In the genomic region with DNA sequence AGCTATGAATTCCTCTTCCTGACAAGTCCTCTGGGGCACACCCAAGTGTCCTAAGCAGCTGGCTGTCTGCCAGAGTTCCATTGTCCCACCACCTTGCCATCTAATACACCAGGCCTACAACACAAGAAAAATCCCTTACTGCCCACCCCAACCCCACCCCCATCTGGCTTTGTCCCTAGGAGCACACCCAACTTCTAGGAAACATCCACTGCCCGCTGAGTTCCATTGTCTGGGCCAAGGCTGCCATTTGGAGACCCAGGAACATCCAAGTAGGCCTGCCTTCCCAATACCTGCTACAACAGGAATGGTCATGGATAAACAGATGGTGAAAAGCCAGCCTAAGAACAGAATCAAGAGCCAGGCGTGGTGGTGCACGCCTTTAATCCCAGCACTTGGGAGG, we compare ENCODE assay signal across 24 mouse cellular contexts. TPM values are rescaled to one million over a fixed set of nuclear protein-coding genes. Genes with fewer than 3 reads are reported as not detected.
DNase-seq lines count a peak whose midpoint lies in the region; ATAC-seq and TF ChIP-seq lines count a peak whose summit lies in the region.
"Had no signal": no experiment of that assay in that cellular context is flagged by ENCODE, and none has a peak within 500 bp of the region (broad histone marks: within the 10 kb centered on the region; RNA-seq: fewer than 3 reads in every experiment).

No protein-coding gene starts in this region.

- TF ChIP-seq POLR2A in cerebellum, adult 2 months (IDR thresholded peaks at IDR 0.05; ENCODE audit: borderline replicate concordance, insufficient read depth, low read length) = no peak

- ATAC-seq in hindbrain, embryonic 15.5 days (ENCODE audit: low FRiP score, low read depth) = peak; percentile 38; the same call in 1 of the 2 replicates
- ATAC-seq in hindbrain, embryonic 12.5 days (ENCODE audit: low FRiP score) = no peak
- no peak for ATAC-seq in midbrain, embryonic 14.5 days (ENCODE audit: low FRiP score, low TSS enrichment)
- ATAC-seq: forebrain, embryonic 13.5 days; forebrain, embryonic 15.5 days; forebrain, postnatal 0 days had no signal

- no peak for TF ChIP-seq CTCF in cerebellum, adult 2 months (IDR thresholded peaks at IDR 0.05; ENCODE audit: borderline replicate concordance, insufficient read depth, low read depth, low read length)

- no peak overlapping the region for H3K4me3 ChIP-seq in hindbrain, embryonic 15.5 days
- no peak overlapping the region for H3K4me3 ChIP-seq in hindbrain, embryonic 12.5 days
- H3K4me3 ChIP-seq in ES-E14 (ENCODE audit: insufficient read depth in 1 of 2, low read depth in 1 of 2, low read length in 2 of 2, poor library complexity in 1 of 2, severe bottlenecking in 1 of 2) = no peak overlapping the region
- H3K4me3 ChIP-seq in cerebellum, adult 2 months (replicated peaks; ENCODE audit: insufficient read depth, low read depth, low read length) = no peak overlapping the region
- no peak overlapping the region for H3K4me3 ChIP-seq in midbrain, embryonic 14.5 days (replicated peaks; ENCODE audit: low read depth, low read length)
- H3K4me3 ChIP-seq: embryonic facial prominence, embryonic 10.5 days; embryonic facial prominence, embryonic 12.5 days; forebrain, embryonic 13.5 days; forebrain, embryonic 15.5 days had no signal

- no peaks in the 10 kb centered on the region for H3K36me3 ChIP-seq in hindbrain, embryonic 15.5 days
- no peaks in the 10 kb centered on the region for H3K36me3 ChIP-seq in hindbrain, embryonic 12.5 days
- H3K36me3 ChIP-seq in ES-E14 (ENCODE audit: control insufficient read depth, insufficient read depth, low read length, poor library complexity, severe bottlenecking) = no peaks in the 10 kb centered on the region
- no peaks in the 10 kb centered on the region for H3K36me3 ChIP-seq in midbrain, embryonic 14.5 days (ENCODE audit: control insufficient read depth, insufficient read depth, low read length)
- H3K36me3 ChIP-seq: embryonic facial prominence, embryonic 10.5 days; embryonic facial prominence, embryonic 12.5 days; forebrain, embryonic 15.5 days had no signal

- WGBS in hindbrain, embryonic 15.5 days = 81% methylated on average over 3 of the region's 3 CpGs
- WGBS in hindbrain, embryonic 12.5 days = 92% methylated on average over 3 of the region's 3 CpGs
- WGBS in cerebellum, adult 2 months = 58% methylated on average over 3 of the region's 3 CpGs
- WGBS in midbrain, embryonic 14.5 days = 82% methylated on average over 3 of the region's 3 CpGs

- H3K4me2 ChIP-seq in hindbrain, embryonic 15.5 days = no peak overlapping the region
- no peak overlapping the region for H3K4me2 ChIP-seq in hindbrain, embryonic 12.5 days (replicated peaks)
- H3K4me2 ChIP-seq in midbrain, embryonic 14.5 days (ENCODE audit: low read length) = no peak overlapping the region
- H3K4me2 ChIP-seq: embryonic facial prominence, embryonic 12.5 days; forebrain, embryonic 13.5 days; forebrain, embryonic 15.5 days had no signal

- in situ Hi-C loops in ES-E14 (cut with MboI; ENCODE audit: low sequenced_read_pairs in 2 of 2, unreplicated experiment in 2 of 2) = loop anchor here in 1 of 2 experiments (10.0 kb wide), 1 partner anchor 202 kb away; no protein-coding TSS in a partner anchor

- no peaks in the 10 kb centered on the region for H3K9me3 ChIP-seq in hindbrain, embryonic 15.5 days
- H3K9me3 ChIP-seq in hindbrain, embryonic 12.5 days (replicated peaks) = no peaks in the 10 kb centered on the region
- H3K9me3 ChIP-seq in ES-E14 (ENCODE audit: control insufficient read depth, insufficient read depth, low read depth, low read length) = no peaks in the 10 kb centered on the region
- no peaks in the 10 kb centered on the region for H3K9me3 ChIP-seq in midbrain, embryonic 14.5 days (ENCODE audit: control insufficient read depth, low read length)
- H3K9me3 ChIP-seq: embryonic facial prominence, embryonic 10.5 days; embryonic facial prominence, embryonic 12.5 days; forebrain, embryonic 13.5 days; forebrain, embryonic 15.5 days had no signal

- no peaks in the 10 kb centered on the region for H3K4me1 ChIP-seq in hindbrain, embryonic 15.5 days (replicated peaks)
- no peaks in the 10 kb centered on the region for H3K4me1 ChIP-seq in hindbrain, embryonic 12.5 days
- H3K4me1 ChIP-seq in ES-E14 (ENCODE audit: control insufficient read depth in 2 of 2, insufficient read depth in 2 of 2, low read length in 2 of 2, poor library complexity in 1 of 2) = no peaks in the 10 kb centered on the region
- H3K4me1 ChIP-seq in cerebellum, adult 2 months (ENCODE audit: control insufficient read depth, insufficient read depth, low read length) = no peaks in the 10 kb centered on the region
- no peaks in the 10 kb centered on the region for H3K4me1 ChIP-seq in midbrain, embryonic 14.5 days (ENCODE audit: control insufficient read depth, insufficient read depth, low read length)
- H3K4me1 ChIP-seq: embryonic facial prominence, embryonic 10.5 days; embryonic facial prominence, embryonic 12.5 days; forebrain, embryonic 13.5 days; forebrain, embryonic 15.5 days had no signal

- no peak overlapping the region for H3K9ac ChIP-seq in hindbrain, embryonic 15.5 days
- no peak overlapping the region for H3K9ac ChIP-seq in hindbrain, embryonic 12.5 days
- H3K9ac ChIP-seq in ES-E14 (ENCODE audit: insufficient read depth, low read depth, low read length, poor library complexity, severe bottlenecking) = no peak overlapping the region
- H3K9ac ChIP-seq in midbrain, embryonic 14.5 days (replicated peaks; ENCODE audit: low read length) = no peak overlapping the region
- H3K9ac ChIP-seq: embryonic facial prominence, embryonic 12.5 days; forebrain, embryonic 13.5 days; forebrain, embryonic 15.5 days; forebrain, postnatal 0 days had no signal

- peak; percentile 40 for DNase-seq in ES-E14 (ENCODE audit: low read depth, low spot score)
- peak; percentile 91 for DNase-seq in ZHBTc4 (ENCODE audit: low read depth, low spot score)
- DNase-seq in cerebellum, adult 2 months = no peak
- DNase-seq in midbrain, embryonic 14.5 days = no peak
- DNase-seq: adrenal gland, adult 2 months; adrenal gland, postnatal 10 days; adrenal gland, postnatal 25 days; cerebellum, adult 11 months; cerebellum, adult 18-20 months; cerebellum, adult 9-10 months; forebrain, postnatal 0 days had no signal

- H3K27ac ChIP-seq in hindbrain, embryonic 15.5 days (replicated peaks) = no peak overlapping the region
- H3K27ac ChIP-seq in hindbrain, embryonic 12.5 days = no peak overlapping the region
- H3K27ac ChIP-seq in ES-E14 (ENCODE audit: insufficient read depth, low read depth, low read length, poor library complexity, severe bottlenecking) = no peak overlapping the region
- H3K27ac ChIP-seq in cerebellum, adult 2 months (ENCODE audit: insufficient read depth, low read length) = no peak overlapping the region
- H3K27ac ChIP-seq in midbrain, embryonic 14.5 days (replicated peaks; ENCODE audit: low read depth, low read length) = no peak overlapping the region
- H3K27ac ChIP-seq: embryonic facial prominence, embryonic 10.5 days; embryonic facial prominence, embryonic 12.5 days; forebrain, embryonic 13.5 days; forebrain, embryonic 15.5 days had no signal

- H3K27me3 ChIP-seq in hindbrain, embryonic 15.5 days = no peaks in the 10 kb centered on the region
- H3K27me3 ChIP-seq in hindbrain, embryonic 12.5 days = no peaks in the 10 kb centered on the region
- no peaks in the 10 kb centered on the region for H3K27me3 ChIP-seq in cerebellum, adult 2 months (ENCODE audit: control insufficient read depth, insufficient read depth, low read length)
- no peaks in the 10 kb centered on the region for H3K27me3 ChIP-seq in midbrain, embryonic 14.5 days (ENCODE audit: control insufficient read depth, insufficient read depth, low read length)
- H3K27me3 ChIP-seq: embryonic facial prominence, embryonic 12.5 days; forebrain, embryonic 13.5 days; forebrain, embryonic 15.5 days had no signal

TF ChIP-seq in ES-E14, 5 proteins besides CTCF, POLR2A, EP300 and RAD21:
- TF ChIP-seq ZC3H11A (IDR thresholded peaks at IDR 0.05; ENCODE audit: borderline replicate concordance, low read depth, low read length) (no peak), CHD2 (IDR thresholded peaks at IDR 0.05; ENCODE audit: low read depth, low read length) (no peak)

RNA-seq across cellular contexts. Expression of a gene that starts 2.2 kb away (rescaled TPM):
- not detected in 2 replicates for polyA plus RNA-seq in hindbrain, embryonic 15.5 days (2015; fragmentation: Nextera tagmentation; extraction: Ambion mirVana)
- polyA plus RNA-seq in hindbrain, embryonic 12.5 days (2016; fragmentation: Nextera tagmentation; extraction: Ambion mirVana) = not detected in 2 replicates
- total RNA-seq in ES-E14 (2012; rRNA removed) = 0.21 TPM in 1 of 2 replicates, not detected in the other
- not detected in 2 replicates for polyA plus RNA-seq in cerebellum, adult 2 months (2012; rRNA removed)
- polyA plus RNA-seq in midbrain, embryonic 14.5 days (2014; fragmentation: Nextera tagmentation; extraction: Ambion mirVana) = not detected in 2 replicates
- total RNA-seq: adrenal gland, adult 2 months; adrenal gland, postnatal 10 days; adrenal gland, postnatal 25 days; adrenal gland, postnatal 4 days; forebrain, postnatal 0 days; MEL had no signal
- polyA plus RNA-seq: adrenal gland, adult 2 months; brain, embryonic 14.5 days; C2C12; cortical plate, adult 2 months; embryonic facial prominence, embryonic 10.5 days; embryonic facial prominence, embryonic 12.5 days; embryonic facial prominence, embryonic 14.5 days; forebrain, embryonic 11.5 days; forebrain, embryonic 13.5 days; forebrain, embryonic 15.5 days; forebrain, postnatal 0 days had no signal

RNA-seq across cellular contexts. Expression of a gene that starts 9.8 kb away (rescaled TPM):
- polyA plus RNA-seq in hindbrain, embryonic 15.5 days (2015; fragmentation: Nextera tagmentation; extraction: Ambion mirVana) = not detected in 2 replicates
- not detected in 2 replicates for polyA plus RNA-seq in hindbrain, embryonic 12.5 days (2016; fragmentation: Nextera tagmentation; extraction: Ambion mirVana)
- total RNA-seq in ES-E14 (2012; rRNA removed) = not detected in 2 replicates
- polyA plus RNA-seq in cerebellum, adult 2 months (2012; rRNA removed) = not detected in 2 replicates
- not detected in 2 replicates for polyA plus RNA-seq in midbrain, embryonic 14.5 days (2014; fragmentation: Nextera tagmentation; extraction: Ambion mirVana)
- total RNA-seq: adrenal gland, adult 2 months; adrenal gland, postnatal 10 days; adrenal gland, postnatal 25 days; adrenal gland, postnatal 4 days; forebrain, postnatal 0 days; MEL had no signal
- polyA plus RNA-seq: adrenal gland, adult 2 months; brain, embryonic 14.5 days; C2C12; cortical plate, adult 2 months; embryonic facial prominence, embryonic 10.5 days; embryonic facial prominence, embryonic 12.5 days; embryonic facial prominence, embryonic 14.5 days; forebrain, embryonic 11.5 days; forebrain, embryonic 13.5 days; forebrain, embryonic 15.5 days; forebrain, postnatal 0 days had no signal

RNA-seq across cellular contexts. Expression of a gene that starts 13.2 kb away (rescaled TPM):
- polyA plus RNA-seq in hindbrain, embryonic 15.5 days (2015; fragmentation: Nextera tagmentation; extraction: Ambion mirVana) = not detected in 2 replicates
- not detected in 2 replicates for polyA plus RNA-seq in hindbrain, embryonic 12.5 days (2016; fragmentation: Nextera tagmentation; extraction: Ambion mirVana)
- total RNA-seq in ES-E14 (2012; rRNA removed) = not detected in 2 replicates
- polyA plus RNA-seq in cerebellum, adult 2 months (2012; rRNA removed) = not detected in 2 replicates
- polyA plus RNA-seq in midbrain, embryonic 14.5 days (2014; fragmentation: Nextera tagmentation; extraction: Ambion mirVana) = not detected in 2 replicates
- total RNA-seq: adrenal gland, adult 2 months; adrenal gland, postnatal 10 days; adrenal gland, postnatal 25 days; adrenal gland, postnatal 4 days; forebrain, postnatal 0 days; MEL had no signal
- polyA plus RNA-seq: adrenal gland, adult 2 months; brain, embryonic 14.5 days; C2C12; cortical plate, adult 2 months; embryonic facial prominence, embryonic 10.5 days; embryonic facial prominence, embryonic 12.5 days; embryonic facial prominence, embryonic 14.5 days; forebrain, embryonic 11.5 days; forebrain, embryonic 13.5 days; forebrain, embryonic 15.5 days; forebrain, postnatal 0 days had no signal

RNA-seq across cellular contexts. Expression of a gene that starts 18.2 kb away (rescaled TPM):
- not detected in 2 replicates for polyA plus RNA-seq in hindbrain, embryonic 15.5 days (2015; fragmentation: Nextera tagmentation; extraction: Ambion mirVana)
- polyA plus RNA-seq in hindbrain, embryonic 12.5 days (2016; fragmentation: Nextera tagmentation; extraction: Ambion mirVana) = not detected in 2 replicates
- total RNA-seq in ES-E14 (2012; rRNA removed) = not detected in 2 replicates
- polyA plus RNA-seq in cerebellum, adult 2 months (2012; rRNA removed) = not detected in 2 replicates
- not detected in 2 replicates for polyA plus RNA-seq in midbrain, embryonic 14.5 days (2014; fragmentation: Nextera tagmentation; extraction: Ambion mirVana)
- total RNA-seq: adrenal gland, adult 2 months; adrenal gland, postnatal 10 days; adrenal gland, postnatal 25 days; adrenal gland, postnatal 4 days; forebrain, postnatal 0 days; MEL had no signal
- polyA plus RNA-seq: adrenal gland, adult 2 months; brain, embryonic 14.5 days; C2C12; cortical plate, adult 2 months; embryonic facial prominence, embryonic 10.5 days; embryonic facial prominence, embryonic 12.5 days; embryonic facial prominence, embryonic 14.5 days; forebrain, embryonic 11.5 days; forebrain, embryonic 13.5 days; forebrain, embryonic 15.5 days; forebrain, postnatal 0 days had no signal

RNA-seq across cellular contexts. Expression of a gene that starts 23.8 kb away (rescaled TPM):
- not detected in 2 replicates for polyA plus RNA-seq in hindbrain, embryonic 15.5 days (2015; fragmentation: Nextera tagmentation; extraction: Ambion mirVana)
- polyA plus RNA-seq in hindbrain, embryonic 12.5 days (2016; fragmentation: Nextera tagmentation; extraction: Ambion mirVana) = not detected in 2 replicates
- not detected in 2 replicates for total RNA-seq in ES-E14 (2012; rRNA removed)
- polyA plus RNA-seq in cerebellum, adult 2 months (2012; rRNA removed) = not detected in 2 replicates
- polyA plus RNA-seq in midbrain, embryonic 14.5 days (2014; fragmentation: Nextera tagmentation; extraction: Ambion mirVana) = not detected in 2 replicates
- total RNA-seq: adrenal gland, adult 2 months; adrenal gland, postnatal 10 days; adrenal gland, postnatal 25 days; adrenal gland, postnatal 4 days; forebrain, postnatal 0 days; MEL had no signal
- polyA plus RNA-seq: adrenal gland, adult 2 months; brain, embryonic 14.5 days; C2C12; cortical plate, adult 2 months; embryonic facial prominence, embryonic 10.5 days; embryonic facial prominence, embryonic 12.5 days; embryonic facial prominence, embryonic 14.5 days; forebrain, embryonic 11.5 days; forebrain, embryonic 13.5 days; forebrain, embryonic 15.5 days; forebrain, postnatal 0 days had no signal

Comparison
In these comparisons a context has a peak if more than half of its experiments do, and no peak if none do; other contexts are left out.
1. DNase-seq: peak in ES-E14 (single experiment) and ZHBTc4 (single experiment); none in cerebellum, adult 2 months (0 of 2) and midbrain, embryonic 14.5 days (single experiment).